ENCODE assay signal across 21 mouse cellular contexts in genomic region chr12:105054041-105054440, GRCm38 (mm10). TPM values are rescaled to one million over a fixed set of nuclear protein-coding genes. Genes with fewer than 3 reads are reported as not detected.
DNase-seq lines count a peak whose midpoint lies in the region; ATAC-seq and TF ChIP-seq lines count a peak whose summit lies in the region.
"Had no signal": no experiment of that assay in that cellular context is flagged by ENCODE, and none has a peak within 500 bp of the region (broad histone marks: within the 10 kb centered on the region; RNA-seq: fewer than 3 reads in every experiment).

No protein-coding gene starts in this region.

- H3K4me1 ChIP-seq in E14TG2a.4 (replicated peaks; ENCODE audit: low read depth, low read length) (peaks cover 39% of the 10 kb centered on the region), ES-Bruce4 (ENCODE audit: control insufficient read depth, insufficient read depth, low read length) (no peaks in the 10 kb centered on the region), ES-E14 (ENCODE audit: control insufficient read depth in 2 of 2, insufficient read depth in 2 of 2, low read length in 2 of 2, poor library complexity in 1 of 2) (peaks cover 0 to 2% of the 10 kb centered on the region in 2 experiments; a peak in 2 of 4 replicates)
- H3K4me1 ChIP-seq in cerebellum, adult 2 months (ENCODE audit: control insufficient read depth, insufficient read depth, low read length), result no peaks in the 10 kb centered on the region
- no peaks in the 10 kb centered on the region for H3K4me1 ChIP-seq in stomach, postnatal 0 days (replicated peaks; ENCODE audit: control insufficient read depth, insufficient read depth)
- H3K4me1 ChIP-seq: embryonic facial prominence, embryonic 10.5 days; forebrain, embryonic 13.5 days; forebrain, embryonic 15.5 days had no signal

- H3K4me2 ChIP-seq in stomach, postnatal 0 days (replicated peaks; ENCODE audit: low read depth), result no peak overlapping the region
- H3K4me2 ChIP-seq: embryonic facial prominence, embryonic 12.5 days; forebrain, embryonic 13.5 days; forebrain, embryonic 15.5 days had no signal

- H3K9ac ChIP-seq in ES-Bruce4 (ENCODE audit: low read depth, poor library complexity, severe bottlenecking), result peak overlapping the region; percentile 49; the same call in 1 of the 2 replicates
- H3K9ac ChIP-seq in ES-E14 (ENCODE audit: insufficient read depth, low read depth, low read length, poor library complexity, severe bottlenecking), result peak overlapping the region; percentile 75
- H3K9ac ChIP-seq in stomach, postnatal 0 days (ENCODE audit: low read length), result no peak overlapping the region
- H3K9ac ChIP-seq: embryonic facial prominence, embryonic 12.5 days; forebrain, embryonic 13.5 days; forebrain, embryonic 15.5 days; forebrain, postnatal 0 days had no signal

- TF ChIP-seq CTCF in E14TG2a.4 (conservative IDR thresholded peaks at IDR 0.05; ENCODE audit: low read length) (no peak), ES-Bruce4 (IDR thresholded peaks at IDR 0.05; ENCODE audit: low read depth, low read length) (no peak)
- TF ChIP-seq CTCF in cerebellum, adult 2 months (IDR thresholded peaks at IDR 0.05; ENCODE audit: borderline replicate concordance, insufficient read depth, low read depth, low read length), result no peak
- no peak for TF ChIP-seq CTCF in stomach, postnatal 0 days (IDR thresholded peaks at IDR 0.05; ENCODE audit: low read depth)

- no peak for TF ChIP-seq POLR2A in ES-Bruce4 (IDR thresholded peaks at IDR 0.05; ENCODE audit: insufficient read depth, low read length)
- no peak for TF ChIP-seq POLR2A in cerebellum, adult 2 months (IDR thresholded peaks at IDR 0.05; ENCODE audit: borderline replicate concordance, insufficient read depth, low read length)

- ATAC-seq in stomach, postnatal 0 days (ENCODE audit: low FRiP score, low TSS enrichment), result no peak
- ATAC-seq: forebrain, embryonic 13.5 days; forebrain, embryonic 15.5 days; forebrain, postnatal 0 days had no signal

- WGBS in cerebellum, adult 2 months, result 95% methylated on average over 15 of the region's 15 CpGs
- WGBS in stomach, postnatal 0 days, result 93% methylated on average over 15 of the region's 15 CpGs

- no peak overlapping the region for H3K27ac ChIP-seq in ES-Bruce4 (ENCODE audit: insufficient read depth, low read length)
- no peak overlapping the region for H3K27ac ChIP-seq in ES-E14 (ENCODE audit: insufficient read depth, low read depth, low read length, poor library complexity, severe bottlenecking)
- no peak overlapping the region for H3K27ac ChIP-seq in cerebellum, adult 2 months (ENCODE audit: insufficient read depth, low read length)
- H3K27ac ChIP-seq in stomach, postnatal 0 days (replicated peaks), result no peak overlapping the region
- H3K27ac ChIP-seq: embryonic facial prominence, embryonic 10.5 days; embryonic facial prominence, embryonic 12.5 days; forebrain, embryonic 13.5 days; forebrain, embryonic 15.5 days had no signal

- peaks cover 13% of the 10 kb centered on the region for H3K9me3 ChIP-seq in E14TG2a.4 (ENCODE audit: low read length)
- H3K9me3 ChIP-seq in ES-Bruce4 (replicated peaks; ENCODE audit: control insufficient read depth, insufficient read depth, low read length, poor library complexity, severe bottlenecking), result no peaks in the 10 kb centered on the region
- H3K9me3 ChIP-seq in ES-E14 (ENCODE audit: control insufficient read depth, insufficient read depth, low read depth, low read length), result no peaks in the 10 kb centered on the region
- no peaks in the 10 kb centered on the region for H3K9me3 ChIP-seq in stomach, postnatal 0 days (ENCODE audit: control insufficient read depth, low read length)
- H3K9me3 ChIP-seq: embryonic facial prominence, embryonic 10.5 days; embryonic facial prominence, embryonic 12.5 days; forebrain, embryonic 13.5 days; forebrain, embryonic 15.5 days had no signal

- TF ChIP-seq EP300 in ES-Bruce4 (IDR thresholded peaks at IDR 0.05; ENCODE audit: insufficient read depth, low read depth, low read length), result no peak
- TF ChIP-seq EP300 in stomach, postnatal 0 days (optimal IDR thresholded peaks at IDR 0.05), result no peak

- peak; percentile 47 for DNase-seq in ES-E14 (ENCODE audit: low read depth, low spot score)
- peak; percentile 92 for DNase-seq in ZHBTc4 (ENCODE audit: low read depth, low spot score)
- DNase-seq in thymus, postnatal 4 days, result no peak
- DNase-seq in cerebellum, adult 2 months, result no peak
- no peak for DNase-seq in frontal cortex, postnatal 36 days (ENCODE audit: low spot score in 2 of 2)
- DNase-seq in stomach, postnatal 0 days (ENCODE audit: low spot score), result no peak
- DNase-seq: adrenal gland, adult 2 months; adrenal gland, postnatal 10 days; adrenal gland, postnatal 25 days; cerebellum, adult 11 months; cerebellum, adult 18-20 months; cerebellum, adult 9-10 months; cerebellum, postnatal 10 days; cerebellum, postnatal 25 days; forebrain, postnatal 0 days had no signal

- H3K36me3 ChIP-seq in E14TG2a.4 (ENCODE audit: insufficient read depth, low read length) (no peaks in the 10 kb centered on the region), ES-Bruce4 (ENCODE audit: control insufficient read depth, insufficient read depth, low read length, poor library complexity, severe bottlenecking) (no peaks in the 10 kb centered on the region), ES-E14 (ENCODE audit: control insufficient read depth, insufficient read depth, low read length, poor library complexity, severe bottlenecking) (no peaks in the 10 kb centered on the region)
- H3K36me3 ChIP-seq in stomach, postnatal 0 days (ENCODE audit: control insufficient read depth, insufficient read depth, low read length), result no peaks in the 10 kb centered on the region
- H3K36me3 ChIP-seq: embryonic facial prominence, embryonic 10.5 days; embryonic facial prominence, embryonic 12.5 days; forebrain, embryonic 15.5 days had no signal

- in situ Hi-C loops in ES-E14 (cut with MboI; ENCODE audit: low sequenced_read_pairs in 2 of 2, unreplicated experiment in 2 of 2), result loop anchor here in 1 of 2 experiments (5.0 kb wide), 1 partner anchor 48 kb away; no protein-coding TSS in a partner anchor

- H3K4me3 ChIP-seq in E14TG2a.4 (replicated peaks; ENCODE audit: low read length) (peak overlapping the region; percentile 73), ES-Bruce4 (ENCODE audit: low read depth, low read length) (peak overlapping the region; percentile 71), ES-E14 (ENCODE audit: insufficient read depth in 1 of 2, low read depth in 1 of 2, low read length in 2 of 2, poor library complexity in 1 of 2, severe bottlenecking in 1 of 2) (peak overlapping the region; percentile 57 to 59)
- no peak overlapping the region for H3K4me3 ChIP-seq in cerebellum, adult 2 months (replicated peaks; ENCODE audit: insufficient read depth, low read depth, low read length)
- H3K4me3 ChIP-seq in stomach, postnatal 0 days (ENCODE audit: low read depth, low read length), result no peak overlapping the region
- H3K4me3 ChIP-seq: embryonic facial prominence, embryonic 10.5 days; embryonic facial prominence, embryonic 12.5 days; forebrain, embryonic 13.5 days; forebrain, embryonic 15.5 days had no signal

- H3K27me3 ChIP-seq in E14TG2a.4 (ENCODE audit: insufficient read depth, low read length) (no peaks in the 10 kb centered on the region), ES-Bruce4 (ENCODE audit: control insufficient read depth, insufficient read depth, low read length, poor library complexity, severe bottlenecking) (no peaks in the 10 kb centered on the region)
- no peaks in the 10 kb centered on the region for H3K27me3 ChIP-seq in cerebellum, adult 2 months (ENCODE audit: control insufficient read depth, insufficient read depth, low read length)
- no peaks in the 10 kb centered on the region for H3K27me3 ChIP-seq in stomach, postnatal 0 days (ENCODE audit: control insufficient read depth, insufficient read depth, low read length)
- H3K27me3 ChIP-seq: embryonic facial prominence, embryonic 12.5 days; forebrain, embryonic 13.5 days; forebrain, embryonic 15.5 days had no signal

TF ChIP-seq in ES-E14, 5 proteins besides CTCF, POLR2A, EP300 and RAD21:
- TF ChIP-seq ZC3H11A (IDR thresholded peaks at IDR 0.05; ENCODE audit: borderline replicate concordance, low read depth, low read length) (no peak), MAFK (IDR thresholded peaks at IDR 0.05; ENCODE audit: insufficient read depth, low read depth, low read length) (no peak), HCFC1 (IDR thresholded peaks at IDR 0.05; ENCODE audit: borderline replicate concordance, insufficient read depth, low read length) (no peak), CHD2 (IDR thresholded peaks at IDR 0.05; ENCODE audit: low read depth, low read length) (no peak), ZNF384 (IDR thresholded peaks at IDR 0.05; ENCODE audit: low read depth, low read length) (no peak)

RNA-seq across cellular contexts. Expression of gene Glrx5, which starts 21.6 kb away (rescaled TPM):
- 36.4 and 38.7 TPM in 2 replicates for polyA plus RNA-seq in ES-Bruce4 (2011; ENCODE audit: insufficient read depth, insufficient read length, low read depth, missing spikeins)
- total RNA-seq in ES-E14 (2012; rRNA removed), result 34.2 and 39.4 TPM in 2 replicates
- 85.9 and 101 TPM in 2 replicates for polyA plus RNA-seq in cerebellum, adult 2 months (2012; rRNA removed)
- 125 and 134 TPM in 2 replicates for polyA plus RNA-seq in stomach, postnatal 0 days (2015; fragmentation: Nextera tagmentation; extraction: Ambion mirVana)

RNA-seq across cellular contexts. Expression of gene Syne3, which starts 44.4 kb away (rescaled TPM):
- polyA plus RNA-seq in ES-Bruce4 (2011; ENCODE audit: insufficient read depth, insufficient read length, low read depth, missing spikeins), result 1.2 and 1.9 TPM in 2 replicates
- 1.5 and 2.4 TPM in 2 replicates for total RNA-seq in ES-E14 (2012; rRNA removed)
- 1.1 and 1.2 TPM in 2 replicates for polyA plus RNA-seq in cerebellum, adult 2 months (2012; rRNA removed)
- 0.62 and 0.72 TPM in 2 replicates for polyA plus RNA-seq in stomach, postnatal 0 days (2015; fragmentation: Nextera tagmentation; extraction: Ambion mirVana)

Comparison
In these comparisons a context has a peak if more than half of its experiments do, and no peak if none do; other contexts are left out.
1. H3K4me3 ChIP-seq: peak in E14TG2a.4 (single experiment), ES-Bruce4 (single experiment) and ES-E14 (2 of 2); none in cerebellum, adult 2 months (single experiment) and stomach, postnatal 0 days (single experiment).
2. DNase-seq: peak in ES-E14 (single experiment) and ZHBTc4 (single experiment); none in thymus, postnatal 4 days (single experiment), cerebellum, adult 2 months (0 of 2), frontal cortex, postnatal 36 days (0 of 2) and stomach, postnatal 0 days (single experiment).